Mouse (Mus musculus) CH12.LX (cell line): Measurements from ENCODE around the gene Cdk9.

Source experiments
- CTCF ChIP-seq, 2 experiments: IDR thresholded peaks in 1 of 2; conservative IDR thresholded peaks in 1 of 2; 2 replicates each; pipeline ENCODE4 v1.5.1; 2011 to 2012; ENCODE audit warnings: low read depth in 2 of 2, low read length in 2 of 2, improper control_type of control experiment in 1 of 2, inconsistent platforms in 1 of 2, mild to moderate bottlenecking in 1 of 2, moderate library complexity in 1 of 2
- E2F4 ChIP-seq: IDR thresholded peaks from 2 replicates; pipeline ENCODE4 v1.6.1; 2011; ENCODE audit warnings: low read depth, low read length, improper control_type of control experiment; ENCODE audit not compliant: insufficient replicate concordance
- ETS1 ChIP-seq: conservative IDR thresholded peaks from 2 replicates; pipeline ENCODE4 v1.6.1; 2012; ENCODE audit warnings: low read depth, mild to moderate bottlenecking, inconsistent platforms, low read length, improper control_type of control experiment, moderate library complexity
- KAT2A ChIP-seq: IDR thresholded peaks from 2 replicates; pipeline ENCODE4 v1.6.1; 2012; ENCODE audit warnings: low read length, improper control_type of control experiment, inconsistent platforms; ENCODE audit not compliant: insufficient replicate concordance
- MAX ChIP-seq: IDR thresholded peaks from 2 replicates; pipeline ENCODE4 v1.6.1; 2011; ENCODE audit warnings: low read length, improper control_type of control experiment
- MEF2A ChIP-seq: IDR thresholded peaks from 2 replicates; pipeline ENCODE4 v1.6.1; 2014; ENCODE audit warnings: low read depth, mild to moderate bottlenecking, inconsistent platforms, low read length, improper control_type of control experiment, borderline replicate concordance
- POLR2A ChIP-seq: IDR thresholded peaks from 2 replicates; pipeline ENCODE4 v1.6.1; 2011; ENCODE audit warnings: low read depth, mild to moderate bottlenecking, improper control_type of control experiment, low read length
- POLR2AphosphoS2 ChIP-seq: IDR thresholded peaks from 2 replicates; pipeline ENCODE4 v1.6.1; 2011; ENCODE audit warnings: low read depth, low read length, improper control_type of control experiment
- USF1 ChIP-seq: IDR thresholded peaks from 2 replicates; pipeline ENCODE4 v1.6.1; 2014; ENCODE audit warnings: low read depth, mild to moderate bottlenecking, inconsistent platforms, low read length, improper control_type of control experiment

GRCm38 (mm10) chr2:32739311-32739710 lies 26.4 kb upstream of the Cdk9 start:
- TF ChIP-seq MEF2A (no peak), USF1 (no peak), CTCF (conservative IDR thresholded peaks at IDR 0.05 in 1 of 2, IDR thresholded peaks at IDR 0.05 in 1 of 2; ENCODE audit: low read depth in 2 of 2, low read length in 2 of 2) (no peak), MAX (no peak), POLR2AphosphoS2 (no peak), POLR2A (no peak), KAT2A (no peak), E2F4 (no peak), ETS1 (no peak)
